ENCODE assay signal across 8 mouse cellular contexts in genomic region chr1:45825140-45825539, GRCm38 (mm10). TPM values are rescaled to one million over a fixed set of nuclear protein-coding genes. Genes with fewer than 3 reads are reported as not detected.
DNase-seq lines count a peak whose midpoint lies in the region; ATAC-seq and TF ChIP-seq lines count a peak whose summit lies in the region.

No protein-coding gene starts in this region.

- no peaks in the 10 kb centered on the region for H3K4me1 ChIP-seq in forebrain, postnatal 0 days (ENCODE audit: insufficient read depth)
- H3K4me1 ChIP-seq in hindbrain, embryonic 12.5 days = no peaks in the 10 kb centered on the region
- no peaks in the 10 kb centered on the region for H3K4me1 ChIP-seq in lung, postnatal 0 days (ENCODE audit: insufficient read depth, low read depth, low read length)

- H3K4me3 ChIP-seq in forebrain, postnatal 0 days (ENCODE audit: low read depth, low read length) = no peak overlapping the region
- H3K4me3 ChIP-seq in hindbrain, embryonic 12.5 days = no peak overlapping the region
- H3K4me3 ChIP-seq in lung, postnatal 0 days (ENCODE audit: low read depth, low read length) = no peak overlapping the region

- 60% methylated on average over 5 of the region's 5 CpGs for WGBS in forebrain, postnatal 0 days
- WGBS in hindbrain, embryonic 12.5 days = 57% methylated on average over 5 of the region's 5 CpGs
- 41% methylated on average over 5 of the region's 5 CpGs for WGBS in lung, postnatal 0 days

- no peak overlapping the region for H3K4me2 ChIP-seq in forebrain, postnatal 0 days (ENCODE audit: low read depth)
- no peak overlapping the region for H3K4me2 ChIP-seq in hindbrain, embryonic 12.5 days (replicated peaks)
- H3K4me2 ChIP-seq in lung, postnatal 0 days (replicated peaks; ENCODE audit: low read depth, low read length) = no peak overlapping the region

- in situ Hi-C loops in Patski (cut with MboI; ENCODE audit: low pct_unique_long_range_greater_than_20kb) = no loop called here

- peak; percentile 94 for TF ChIP-seq CTCF in Patski (IDR thresholded peaks at IDR 0.05)
- peak; percentile 79 for TF ChIP-seq CTCF in forebrain, postnatal 0 days (IDR thresholded peaks at IDR 0.05; ENCODE audit: low read depth)
- TF ChIP-seq CTCF in lung, postnatal 0 days (IDR thresholded peaks at IDR 0.05) = peak; percentile 82

- no peak overlapping the region for H3K9ac ChIP-seq in forebrain, postnatal 0 days
- H3K9ac ChIP-seq in hindbrain, embryonic 12.5 days = no peak overlapping the region
- no peak overlapping the region for H3K9ac ChIP-seq in lung, postnatal 0 days (replicated peaks; ENCODE audit: low read depth)

- H3K9me3 ChIP-seq in forebrain, postnatal 0 days (ENCODE audit: low read length) = no peaks in the 10 kb centered on the region
- no peaks in the 10 kb centered on the region for H3K9me3 ChIP-seq in hindbrain, embryonic 12.5 days (replicated peaks)
- H3K9me3 ChIP-seq in lung, postnatal 0 days (ENCODE audit: low read length) = no peaks in the 10 kb centered on the region

- POLR2A ChIA-PET in Patski (lab: Charles Lee) = no interaction called here

- peak; percentile 89 for ATAC-seq in Patski
- ATAC-seq in forebrain, postnatal 0 days = peak; percentile 96
- peak; percentile 83 for ATAC-seq in hindbrain, embryonic 12.5 days (ENCODE audit: low FRiP score)
- peak; percentile 78 for ATAC-seq in lung, postnatal 0 days

- TF ChIP-seq EP300 in lung, postnatal 0 days (IDR thresholded peaks at IDR 0.05) = no peak

- H3K27ac ChIP-seq in forebrain, postnatal 0 days (ENCODE audit: low read depth, low read length) = no peak overlapping the region
- H3K27ac ChIP-seq in hindbrain, embryonic 12.5 days = no peak overlapping the region
- no peak overlapping the region for H3K27ac ChIP-seq in lung, postnatal 0 days (ENCODE audit: low read length)

- H3K36me3 ChIP-seq in forebrain, postnatal 0 days (ENCODE audit: insufficient read depth) = peaks cover 38% of the 10 kb centered on the region
- H3K36me3 ChIP-seq in hindbrain, embryonic 12.5 days = peaks cover 37% of the 10 kb centered on the region
- peaks cover 12% of the 10 kb centered on the region; the same call in 1 of the 2 replicates for H3K36me3 ChIP-seq in lung, postnatal 0 days (ENCODE audit: insufficient read depth, low read length)

- DNase-seq in Patski (ENCODE audit: low read depth, low spot score) = no peak
- peak; percentile 42 to 57 for DNase-seq in cerebellum, adult 18-20 months
- peak; percentile 79 for DNase-seq in forebrain, postnatal 0 days
- DNase-seq in layer of hippocampus, postnatal 10 days (ENCODE audit: low spot score in 2 of 2) = peak; percentile 73 to 76
- DNase-seq in lung, postnatal 0 days (ENCODE audit: low spot score) = peak; percentile 83
- peak; percentile 70 for DNase-seq in retina, postnatal 1 day
- peak; percentile 60 for DNase-seq in urinary bladder, postnatal 25 days (ENCODE audit: low spot score)

- CTCF ChIA-PET in Patski (lab: Charles Lee) = interaction anchor here (0.8 to 2.5 kb wide), 6 partner anchors 15 to 124 kb away, joined by 3 to 12 read pairs (median 3); no protein-coding TSS in a partner anchor

- no peaks in the 10 kb centered on the region for H3K27me3 ChIP-seq in Patski
- H3K27me3 ChIP-seq in forebrain, postnatal 0 days (ENCODE audit: insufficient read depth, low read length) = no peaks in the 10 kb centered on the region
- H3K27me3 ChIP-seq in hindbrain, embryonic 12.5 days = no peaks in the 10 kb centered on the region
- H3K27me3 ChIP-seq in lung, postnatal 0 days (replicated peaks; ENCODE audit: insufficient read depth, low read length) = no peaks in the 10 kb centered on the region

RNA-seq across cellular contexts. Expression of gene Wdr75, which starts 30.2 kb away (rescaled TPM):
- 48.1 TPM for polyA plus RNA-seq in Patski (2021)
- 40.9 and 145 TPM in 2 replicates for total RNA-seq in forebrain, postnatal 0 days (2014; rRNA removed)
- polyA plus RNA-seq in forebrain, postnatal 0 days (2015; fragmentation: Nextera tagmentation; extraction: Ambion mirVana) = 34.8 and 38.1 TPM in 2 replicates
- polyA plus RNA-seq in hindbrain, embryonic 12.5 days (2016; fragmentation: Nextera tagmentation; extraction: Ambion mirVana) = 57.4 and 60.8 TPM in 2 replicates
- total RNA-seq in layer of hippocampus, postnatal 10 days (2021) = 10 to 100 TPM; 42.7 to 48.1 TPM
- 29.3 and 31.3 TPM in 2 replicates for polyA plus RNA-seq in lung, postnatal 0 days (2015; fragmentation: Nextera tagmentation; extraction: Ambion mirVana)
